Mouse (Mus musculus): ENCODE data around the gene Platr17.
A peak's percentile ranks its signal among the peaks of the same experiment; 100 is the strongest.

Platr17 gene

DNA sequence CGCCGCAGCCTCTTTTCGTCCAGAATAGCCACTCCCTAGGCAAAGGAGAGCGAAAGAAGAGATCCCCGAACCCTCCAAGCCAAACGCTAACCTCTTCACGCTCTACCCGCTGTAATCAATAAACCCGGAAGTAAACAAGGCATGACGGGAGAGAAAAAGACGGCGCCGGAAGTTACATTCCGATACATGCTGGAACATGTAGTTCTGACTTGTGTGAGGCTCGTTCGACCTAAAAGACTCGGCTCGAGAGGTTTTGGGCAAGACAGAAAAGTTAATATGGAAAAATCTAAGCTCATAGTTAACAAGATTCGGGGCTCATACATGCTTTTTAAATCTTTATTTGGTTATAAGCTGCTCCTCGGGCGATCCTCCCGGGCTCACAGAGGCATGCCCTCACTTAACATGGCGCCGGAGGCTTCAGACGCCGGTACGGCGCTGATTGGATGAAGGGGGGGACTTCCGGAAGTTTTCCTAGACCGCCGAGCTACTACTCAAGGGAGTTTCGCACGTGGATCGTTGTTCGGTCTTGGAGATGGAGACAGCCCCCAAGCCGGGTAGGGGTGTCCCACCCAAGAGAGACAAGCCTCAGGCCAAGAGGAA, 35.4 kb downstream of the Platr17 start, which contains the start of the genes Pfdn6 and Wdr46:
Pfdn6 (minus strand) TSS at position 138 of the 600 bp plus-strand sequence.
Wdr46 (plus strand) TSS at position 455 of the 600 bp plus-strand sequence.
- peak; percentile 84 to 92 for DNase-seq (ENCODE audit: low spot score in 2 of 2)

DNA sequence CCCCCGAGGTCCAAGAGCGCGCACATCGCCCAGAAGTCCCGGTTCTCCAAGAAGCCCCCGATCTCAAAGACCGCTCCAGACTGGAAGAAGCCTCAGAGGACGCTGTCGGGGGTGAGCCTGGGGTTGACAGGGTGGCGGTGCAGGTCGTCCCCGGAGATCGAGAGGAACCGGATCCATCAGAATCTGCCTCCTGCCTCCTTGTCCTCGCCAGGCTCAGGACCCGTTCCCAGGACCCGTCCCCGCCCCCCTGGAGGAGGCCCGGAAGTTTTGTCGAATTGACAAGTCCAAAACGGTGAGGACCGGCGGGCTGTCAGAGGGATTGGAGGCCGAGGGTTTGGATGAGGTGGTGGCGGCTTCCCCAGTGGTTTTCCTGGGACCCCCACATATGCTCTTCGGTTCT, 36.0 kb downstream of the Platr17 start:
- no peak for DNase-seq (ENCODE audit: low spot score in 2 of 2)

DNA sequence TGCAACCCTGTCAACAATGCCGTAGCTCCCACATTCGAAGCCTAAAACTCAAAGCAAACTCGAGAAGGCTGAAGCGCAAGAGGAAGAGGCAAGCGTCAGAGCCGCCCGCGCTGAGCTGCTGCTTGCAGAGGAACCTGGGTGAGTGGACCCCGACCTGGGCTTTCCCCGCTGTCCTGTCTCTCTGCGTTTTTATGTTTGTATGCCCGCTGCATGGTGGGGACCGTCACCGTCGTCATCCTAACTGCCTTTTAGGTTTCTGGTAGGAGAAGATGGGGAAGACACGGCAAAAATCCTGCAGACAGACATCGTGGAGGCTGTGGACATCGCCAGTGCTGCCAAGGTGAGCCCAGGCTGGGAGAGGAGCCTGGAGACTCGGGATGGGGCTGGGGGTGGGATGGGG, 36.4 kb downstream of the Platr17 start:
- DNase-seq (ENCODE audit: low spot score in 2 of 2): no peak

DNA sequence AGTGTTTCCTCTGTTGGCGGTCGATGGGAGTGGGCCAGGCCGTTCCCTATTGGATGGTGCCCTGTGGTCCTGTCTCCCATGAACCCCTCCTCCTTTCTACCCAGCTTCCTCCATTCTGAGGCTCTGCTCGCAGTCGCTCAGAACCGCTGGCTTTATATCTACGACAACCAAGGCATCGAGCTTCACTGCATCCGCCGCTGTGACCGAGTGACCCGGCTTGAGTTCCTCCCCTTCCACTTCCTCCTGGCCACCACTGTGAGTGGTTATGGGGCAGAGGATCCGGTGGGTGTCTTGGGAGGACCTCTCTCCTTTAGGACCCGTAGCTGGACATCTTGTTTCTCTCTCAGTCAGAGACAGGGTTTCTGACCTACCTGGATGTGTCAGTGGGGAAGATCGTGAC, 38.5 kb downstream of the Platr17 start:
- no peak for DNase-seq (ENCODE audit: low spot score in 2 of 2)

DNA sequence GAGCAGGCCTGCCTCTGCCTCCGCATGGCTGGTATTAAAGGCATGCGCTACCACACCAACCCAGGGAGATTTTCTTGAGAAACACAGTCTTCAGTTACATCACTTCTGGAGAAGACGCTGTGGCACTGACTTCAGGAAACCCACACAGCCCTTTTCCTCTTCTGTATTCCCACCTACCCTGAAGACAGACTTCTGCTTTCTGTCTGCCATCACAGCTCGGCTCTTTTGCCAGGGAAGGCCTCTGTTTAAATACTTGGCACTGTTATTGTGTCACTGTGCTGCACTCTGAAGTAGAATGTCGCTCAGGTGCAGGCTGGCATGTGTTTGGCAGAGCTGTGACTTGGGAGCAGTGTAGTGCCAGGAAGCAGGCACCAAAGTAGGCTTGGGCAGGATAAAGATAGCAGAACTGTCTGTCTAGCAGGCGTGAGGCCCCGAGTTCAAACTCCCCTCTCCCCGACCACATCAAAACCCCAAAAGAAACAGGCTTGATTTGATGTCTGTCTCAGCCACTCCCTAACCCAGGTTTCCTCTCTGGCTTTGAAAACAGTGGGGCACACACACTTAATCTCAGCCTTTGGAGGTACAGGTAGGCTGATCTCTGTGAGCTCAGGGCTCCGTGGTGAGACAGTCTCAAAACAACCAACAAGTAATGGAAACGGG, 42.6 kb downstream of the Platr17 start:
- DNase-seq (ENCODE audit: low spot score in 2 of 2): no peak

DNA sequence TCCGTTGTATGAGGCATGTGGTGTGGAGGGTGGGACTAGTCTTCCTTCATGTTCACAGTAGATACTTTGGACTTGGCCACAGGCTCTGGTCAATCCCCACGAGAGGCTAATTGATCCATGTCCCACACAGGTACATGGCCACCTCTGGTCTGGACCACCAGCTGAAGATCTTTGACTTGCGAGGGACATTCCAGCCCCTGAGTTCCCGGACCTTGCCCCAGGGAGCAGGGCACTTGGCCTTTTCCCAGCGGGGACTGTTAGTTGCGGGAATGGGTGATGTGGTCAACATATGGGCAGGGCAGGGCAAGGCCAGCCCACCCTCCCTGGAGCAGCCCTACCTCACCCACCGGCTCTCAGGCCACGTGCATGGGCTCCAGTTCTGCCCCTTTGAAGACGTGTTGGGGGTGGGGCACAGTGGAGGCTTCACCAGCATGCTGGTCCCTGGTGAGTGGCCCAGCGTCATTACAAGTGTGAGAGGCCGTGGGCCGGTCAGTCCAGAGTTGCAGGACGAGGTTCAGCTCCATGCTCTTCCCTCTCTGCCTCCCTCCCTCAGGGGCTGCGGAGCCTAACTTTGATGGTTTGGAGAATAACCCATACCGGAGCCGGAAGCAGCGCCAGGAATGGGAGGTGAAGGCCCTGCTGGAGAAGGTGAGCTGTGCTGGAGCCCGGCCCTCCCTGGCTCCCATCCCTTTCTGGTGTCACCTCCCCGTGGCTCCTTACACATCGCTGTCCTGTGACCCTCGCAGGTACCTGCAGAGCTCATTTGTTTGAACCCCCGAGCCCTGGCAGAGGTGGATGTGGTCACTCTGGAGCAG, 43.4 kb downstream of the Platr17 start:
- no peak for DNase-seq (ENCODE audit: low spot score in 2 of 2)

DNA sequence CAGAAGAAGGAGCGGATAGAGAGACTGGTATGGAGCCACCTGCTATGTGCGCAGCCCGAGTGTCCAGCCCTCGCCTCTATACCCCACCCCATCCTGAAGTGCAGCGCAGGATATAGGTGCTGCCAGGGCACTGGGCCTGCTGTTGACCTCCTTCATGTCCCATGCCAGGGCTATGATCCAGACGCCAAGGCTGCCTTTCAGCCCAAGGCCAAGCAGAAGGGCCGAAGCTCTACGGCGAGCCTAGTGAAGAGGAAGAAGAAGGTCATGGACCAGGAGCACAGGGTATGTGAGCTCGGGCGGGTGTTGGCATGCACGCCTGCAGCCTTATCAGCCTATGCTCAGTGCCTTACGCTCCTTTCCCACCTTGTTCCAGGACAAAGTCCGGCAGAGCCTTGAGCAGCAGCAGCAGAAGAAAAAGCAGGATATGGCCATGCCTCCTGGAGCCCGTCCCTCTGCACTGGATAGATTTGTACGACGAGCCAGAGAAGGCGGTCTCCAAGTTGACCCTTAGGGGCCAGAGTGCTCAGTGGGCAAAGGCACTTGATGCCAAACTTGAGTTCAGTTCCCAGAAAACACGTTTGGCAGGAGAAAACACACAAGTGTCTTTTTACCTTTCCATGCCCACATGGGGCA, 44.1 kb downstream of the Platr17 start:
- no peak for DNase-seq (ENCODE audit: low spot score in 2 of 2)

DNA sequence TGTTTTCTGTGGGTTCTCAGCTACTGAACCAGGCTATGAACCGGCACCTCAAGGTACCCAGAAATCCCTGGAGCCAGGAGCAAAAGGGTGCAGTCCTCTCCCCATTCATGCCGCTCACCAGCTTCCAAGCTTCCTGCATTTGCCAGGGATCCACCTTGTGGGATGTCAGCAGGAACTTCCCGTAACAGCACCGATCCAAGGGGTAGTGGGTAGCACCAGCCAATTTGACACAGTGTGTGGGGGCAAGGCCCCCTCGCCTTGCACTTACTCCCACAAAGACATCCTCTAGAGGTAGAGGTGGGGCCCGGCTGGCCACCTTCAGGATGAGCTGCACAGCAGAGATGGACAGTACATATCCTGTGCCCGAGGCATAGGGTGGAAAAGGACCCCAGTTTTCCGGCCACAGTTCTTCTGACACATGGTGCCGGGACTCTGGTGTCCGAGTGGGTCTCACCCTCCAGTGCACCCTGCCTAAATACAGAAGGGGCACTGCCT, 45.2 kb downstream of the Platr17 start:
- peak in 1 of 2 experiments; percentile 4 for DNase-seq (ENCODE audit: low spot score in 2 of 2)

DNA sequence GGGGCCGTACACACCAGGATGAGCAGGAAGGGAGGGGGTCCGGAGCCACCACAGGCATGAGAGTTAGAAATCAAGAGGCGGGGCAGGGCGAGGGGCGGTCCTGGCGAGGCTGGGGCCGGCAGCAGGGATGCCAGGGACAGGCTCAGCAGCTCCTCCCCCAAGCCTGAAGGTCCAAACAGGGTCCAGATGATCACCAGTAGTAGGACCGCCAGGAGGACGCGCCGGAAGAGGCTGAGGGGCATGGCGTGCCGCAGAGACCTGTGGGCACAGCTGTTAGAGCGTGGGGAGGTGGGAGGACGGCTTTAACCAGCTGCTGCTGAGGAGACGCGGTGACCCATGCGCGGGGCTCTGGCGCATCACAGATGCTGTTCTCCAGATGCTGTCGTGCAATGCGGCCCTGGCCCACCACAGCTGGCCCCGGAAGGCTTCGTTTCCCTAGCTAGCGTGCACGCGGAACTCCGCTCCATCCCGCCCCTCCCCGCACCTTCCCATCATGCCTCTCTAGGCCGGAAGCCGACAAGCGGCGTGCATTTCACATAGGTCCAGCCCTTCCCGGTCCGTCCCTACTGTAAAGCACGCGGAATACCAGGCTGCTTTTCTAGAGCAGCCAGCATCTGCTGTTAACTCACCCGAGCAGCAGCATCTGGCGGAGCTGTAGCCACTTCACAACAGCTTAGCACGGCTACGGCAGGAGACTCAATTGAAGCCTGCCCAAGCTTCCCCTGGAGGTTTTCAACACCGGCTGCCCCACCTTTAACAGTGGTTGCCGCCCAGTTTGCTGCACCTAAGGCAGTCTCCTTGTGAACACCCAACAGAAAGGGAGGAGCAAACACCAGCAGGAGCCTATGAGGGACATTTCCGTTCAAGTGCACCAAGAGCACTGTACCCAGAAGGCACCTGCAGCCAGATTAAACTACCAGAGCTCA, 46.3 kb downstream of the Platr17 start, which contains the start of gene B3galt4:
B3galt4 (minus strand) TSS at position 468 of the 926 bp plus-strand sequence.
- DNase-seq (ENCODE audit: low spot score in 2 of 2): peak; percentile 69 to 71

DNA sequence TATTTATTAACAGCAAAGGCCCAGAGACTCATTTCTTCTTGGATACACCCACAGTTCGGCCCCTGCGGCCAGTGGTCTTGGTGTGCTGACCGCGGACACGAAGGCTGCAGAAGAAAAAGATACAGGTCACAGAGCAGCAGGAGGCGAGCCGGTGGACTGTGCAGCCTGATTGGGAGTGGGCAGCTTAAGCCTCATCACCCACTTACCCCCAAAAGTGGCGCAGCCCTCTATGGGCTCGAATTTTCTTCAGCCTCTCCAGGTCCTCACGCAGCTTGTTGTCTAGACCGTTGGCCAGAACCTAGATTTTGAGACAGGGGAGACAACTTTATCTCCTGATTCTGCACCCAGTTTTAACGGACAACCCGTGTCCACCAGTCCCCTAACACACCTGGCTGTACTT, 47.1 kb downstream of the Platr17 start:
- peak in 1 of 2 experiments; percentile 3 for DNase-seq (ENCODE audit: low spot score in 2 of 2)

DNA sequence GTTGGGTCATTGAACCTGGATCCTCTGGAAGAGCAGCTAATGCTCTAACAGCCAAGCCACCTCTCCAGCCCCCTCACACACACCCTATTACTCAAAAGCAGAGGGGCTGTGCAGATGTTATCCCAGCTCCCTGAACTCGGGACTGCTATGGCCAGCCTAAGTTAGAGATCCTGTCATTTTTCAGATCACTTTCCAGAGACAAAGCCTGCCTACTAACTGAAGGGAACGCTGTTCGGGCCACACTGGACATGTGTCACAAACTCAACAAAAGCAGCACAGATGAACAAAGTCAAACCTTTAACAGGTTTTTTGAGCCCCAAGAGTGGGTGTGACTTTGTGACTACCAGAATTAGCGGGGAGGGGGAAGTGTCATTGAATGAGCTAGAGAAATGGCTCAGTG, 47.9 kb downstream of the Platr17 start:
- DNase-seq (ENCODE audit: low spot score in 2 of 2): no peak

DNA sequence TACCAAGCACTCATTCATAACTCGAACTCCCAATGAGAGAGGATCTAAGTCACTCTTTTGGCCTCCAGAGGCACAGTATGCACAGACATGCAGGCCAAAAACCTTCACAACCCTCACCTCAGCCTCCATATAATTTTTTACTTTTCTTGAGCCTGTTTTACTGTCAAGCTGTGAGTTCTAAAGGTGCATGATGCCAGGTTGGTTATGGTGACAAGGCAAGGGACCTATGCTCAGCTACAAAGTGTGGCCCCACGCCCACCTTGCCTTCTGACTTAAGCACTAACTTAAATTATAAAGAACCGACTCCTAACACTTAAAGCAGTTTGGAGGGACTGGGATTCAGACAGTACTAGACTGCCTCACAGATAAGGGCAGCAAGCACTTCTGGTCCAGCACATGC, 48.4 kb downstream of the Platr17 start:
- no peak for DNase-seq (ENCODE audit: low spot score in 2 of 2)

DNA sequence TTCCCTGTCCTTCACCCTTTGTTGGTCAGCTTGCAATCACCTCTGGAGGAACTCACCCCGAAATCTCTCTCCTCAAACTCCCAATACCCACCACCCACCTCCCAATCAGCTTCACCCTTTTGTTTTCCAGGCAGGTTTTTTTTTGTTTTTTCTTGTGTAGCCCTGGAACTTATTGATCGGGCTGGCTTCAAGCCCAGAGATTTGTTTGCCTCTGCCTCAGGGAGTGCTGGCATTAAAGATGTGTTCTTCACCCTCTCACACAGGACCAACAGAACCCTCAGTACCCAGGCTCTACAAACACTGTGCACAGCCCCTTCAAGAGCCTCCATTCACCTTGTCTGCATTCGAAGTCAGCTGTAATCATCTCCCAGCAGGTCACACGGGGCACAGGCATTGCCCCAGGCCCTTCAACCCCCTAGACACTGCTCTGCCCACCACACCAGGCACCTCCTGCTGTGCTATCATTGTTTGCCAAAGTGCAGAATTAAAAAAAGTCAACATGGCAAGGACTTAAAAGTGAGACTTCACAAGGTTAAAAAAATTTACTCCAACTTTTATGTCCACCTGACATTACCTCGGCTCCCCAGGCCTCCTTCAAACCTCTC, 49.1 kb downstream of the Platr17 start:
- DNase-seq (ENCODE audit: low spot score in 2 of 2): no peak

DNA sequence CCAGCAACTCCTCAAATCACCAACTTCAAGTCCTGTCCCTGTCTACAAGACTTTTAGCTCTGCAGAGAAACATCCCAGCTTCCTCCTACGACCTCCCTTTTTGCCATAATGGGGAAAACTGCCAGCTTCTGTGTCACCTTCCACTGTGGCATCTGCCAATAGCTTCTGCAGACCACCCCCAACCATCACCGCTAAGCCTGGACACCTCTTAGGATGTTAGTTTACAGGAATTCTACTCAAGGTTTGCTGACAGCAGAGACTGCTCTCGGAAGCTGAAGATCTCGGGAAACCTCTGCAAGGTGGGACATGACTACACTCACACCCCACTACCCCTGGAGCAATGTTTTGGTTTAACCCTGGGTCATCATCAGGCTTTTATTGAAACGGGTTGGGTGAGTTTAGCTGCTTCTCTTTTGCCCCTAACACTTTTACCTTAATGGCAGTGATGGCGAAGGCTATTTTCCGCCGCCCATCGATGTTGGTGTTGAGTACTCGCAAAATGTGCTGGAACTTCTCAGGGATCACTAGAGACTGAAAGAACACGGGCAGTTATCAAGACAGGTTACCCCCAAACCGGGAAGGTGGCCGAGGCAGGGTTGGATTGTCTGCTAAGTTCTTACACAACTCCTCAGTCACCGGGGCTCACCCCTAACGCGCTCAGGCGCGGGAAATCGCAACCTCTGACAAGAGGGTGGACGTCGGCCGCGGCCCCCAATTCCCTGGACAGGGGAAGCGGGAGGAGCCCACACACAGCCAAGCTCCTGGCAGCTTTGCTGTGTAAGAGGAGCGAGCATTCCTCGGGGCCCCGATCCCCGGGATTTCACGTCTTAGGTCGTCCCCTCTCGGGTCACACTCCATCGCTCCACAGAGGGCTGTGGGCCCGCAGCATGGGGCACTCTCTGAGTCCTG, 50.0 kb downstream of the Platr17 start:
- no peak for DNase-seq (ENCODE audit: low spot score in 2 of 2)

DNA sequence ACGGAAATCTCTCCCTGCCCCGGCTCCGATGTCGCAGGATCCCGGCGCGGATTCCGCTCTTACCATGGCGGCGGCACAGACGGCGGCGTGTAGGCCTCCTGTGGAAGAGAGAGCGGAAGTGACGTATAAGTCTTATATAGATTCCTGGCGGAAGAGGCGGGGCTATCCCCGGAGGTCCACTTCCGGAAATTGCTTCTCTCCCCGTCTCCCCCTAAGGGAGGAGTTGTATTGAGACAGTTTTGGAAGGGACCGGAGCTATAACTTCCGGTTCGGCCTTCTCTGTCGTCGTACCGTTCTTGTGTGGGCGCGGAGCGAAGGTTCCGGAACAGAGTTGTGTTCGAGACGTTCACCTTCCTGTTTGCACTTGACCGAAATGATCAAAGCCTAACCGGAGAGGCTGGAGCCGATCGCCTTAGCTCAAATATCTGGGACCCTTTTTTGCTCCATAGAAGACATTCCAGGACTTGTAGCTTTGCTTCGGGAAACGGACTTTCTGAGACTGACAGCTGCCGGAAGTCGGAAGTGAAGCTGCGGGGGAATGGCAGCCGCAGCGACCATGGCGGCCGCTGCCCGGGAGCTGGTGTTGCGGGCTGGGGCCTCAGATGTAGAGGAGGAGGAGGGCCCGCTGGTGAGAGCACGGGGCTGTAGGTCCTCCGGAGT, 50.8 kb downstream of the Platr17 start, which contains the start of the genes Vps52 and Rps18:
Vps52 (plus strand) TSS at position 258 of the 660 bp plus-strand sequence.
Rps18 (minus strand) TSS at position 447 of the 660 bp plus-strand sequence.
- peak; percentile 96 to 97 for DNase-seq (ENCODE audit: low spot score in 2 of 2)
